In genomic region chr10:93890565-93890964, GRCm38 (mm10) we compare ENCODE assay signal across 8 mouse cellular contexts. TPM values are rescaled to one million over a fixed set of nuclear protein-coding genes. Genes with fewer than 3 reads are reported as not detected.
DNase-seq lines count a peak whose midpoint lies in the region; ATAC-seq and TF ChIP-seq lines count a peak whose summit lies in the region.

No protein-coding gene starts in this region.

- H3K4me3 ChIP-seq in layer of hippocampus, adult 2 months = no peak overlapping the region
- peak overlapping the region; percentile 98; the same call in 1 of the 2 replicates for H3K4me3 ChIP-seq in forebrain, embryonic 14.5 days (ENCODE audit: low read depth, low read length)
- no peak overlapping the region for H3K4me3 ChIP-seq in limb, embryonic 12.5 days (replicated peaks)
- H3K4me3 ChIP-seq in neural tube, embryonic 13.5 days = peak overlapping the region; percentile 98

- peak overlapping the region; percentile 91; the same call in 1 of the 2 replicates for H3K9ac ChIP-seq in forebrain, embryonic 14.5 days (ENCODE audit: low read length)
- H3K9ac ChIP-seq in limb, embryonic 12.5 days (replicated peaks) = peak overlapping the region; percentile 93; the same call in 1 of the 2 replicates
- H3K9ac ChIP-seq in neural tube, embryonic 13.5 days = peak overlapping the region; percentile 98

- no peaks in the 10 kb centered on the region for H3K27me3 ChIP-seq in forebrain, embryonic 14.5 days (replicated peaks; ENCODE audit: control insufficient read depth, insufficient read depth, low read length)
- H3K27me3 ChIP-seq in limb, embryonic 12.5 days = no peaks in the 10 kb centered on the region
- no peaks in the 10 kb centered on the region for H3K27me3 ChIP-seq in neural tube, embryonic 13.5 days

- 0 out of 2 replicates have a peak overlapping the region, but pooled peaks have one; percentile 94 for H3K27ac ChIP-seq in layer of hippocampus, adult 2 months
- H3K27ac ChIP-seq in forebrain, embryonic 14.5 days (ENCODE audit: low read depth, low read length) = no peak overlapping the region
- H3K27ac ChIP-seq in limb, embryonic 12.5 days = no peak overlapping the region
- no peak overlapping the region for H3K27ac ChIP-seq in neural tube, embryonic 13.5 days (replicated peaks)

- no peak for DNase-seq in layer of hippocampus, adult 2 months (ENCODE audit: low spot score in 2 of 2)
- no peak for DNase-seq in layer of hippocampus, postnatal 36 days
- no peak for DNase-seq in forebrain, embryonic 14.5 days (ENCODE audit: low spot score)
- DNase-seq in cerebellum, postnatal 4 days (ENCODE audit: low spot score in 2 of 2) = no peak
- DNase-seq in B cell, adult 2 months = no peak
- no peak for DNase-seq in kidney, postnatal 10 days

- H3K36me3 ChIP-seq in forebrain, embryonic 14.5 days (ENCODE audit: control insufficient read depth, insufficient read depth, low read length) = peaks cover 15% of the 10 kb centered on the region
- peaks cover 15% of the 10 kb centered on the region for H3K36me3 ChIP-seq in limb, embryonic 12.5 days
- peaks cover 14% of the 10 kb centered on the region for H3K36me3 ChIP-seq in neural tube, embryonic 13.5 days

- ATAC-seq in forebrain, embryonic 14.5 days = no peak
- ATAC-seq in limb, embryonic 12.5 days (ENCODE audit: insufficient number of reproducible peaks, insufficient read depth, low FRiP score, low TSS enrichment, low read depth) = no peak
- no peak for ATAC-seq in neural tube, embryonic 13.5 days (ENCODE audit: low read depth)

- no peak for TF ChIP-seq CTCF in layer of hippocampus, adult 2 months (conservative IDR thresholded peaks at IDR 0.05)

- 64% methylated on average over 4 of the region's 4 CpGs for WGBS in forebrain, embryonic 14.5 days
- WGBS in limb, embryonic 12.5 days = 74% methylated on average over 4 of the region's 4 CpGs
- WGBS in neural tube, embryonic 13.5 days = 77% methylated on average over 4 of the region's 4 CpGs

- 0 out of 2 replicates have a peak, but pooled peaks cover 3% of the 10 kb centered on the region for H3K4me1 ChIP-seq in forebrain, embryonic 14.5 days (ENCODE audit: control insufficient read depth, insufficient read depth, low read length)
- H3K4me1 ChIP-seq in limb, embryonic 12.5 days (replicated peaks) = peaks cover 10% of the 10 kb centered on the region
- H3K4me1 ChIP-seq in neural tube, embryonic 13.5 days (replicated peaks) = peaks cover 20% of the 10 kb centered on the region

- H3K9me3 ChIP-seq in forebrain, embryonic 14.5 days (replicated peaks; ENCODE audit: control insufficient read depth, low read length) = no peaks in the 10 kb centered on the region
- no peaks in the 10 kb centered on the region for H3K9me3 ChIP-seq in limb, embryonic 12.5 days
- no peaks in the 10 kb centered on the region for H3K9me3 ChIP-seq in neural tube, embryonic 13.5 days

- H3K4me2 ChIP-seq in forebrain, embryonic 14.5 days (ENCODE audit: low read length) = peak overlapping the region; percentile 91
- H3K4me2 ChIP-seq in limb, embryonic 12.5 days = peak overlapping the region; percentile 90
- H3K4me2 ChIP-seq in neural tube, embryonic 13.5 days = peak overlapping the region; percentile 93

RNA-seq across cellular contexts. Expression of gene Metap2, which starts 6.3 kb away (rescaled TPM):
- 100 to 1,000 TPM; 124 to 136 TPM for total RNA-seq in layer of hippocampus, adult 2 months (2021)
- total RNA-seq in layer of hippocampus, postnatal 36 days (2021) = 100 to 1,000 TPM; 120 to 127 TPM
- 157 and 162 TPM in 2 replicates for polyA plus RNA-seq in forebrain, embryonic 14.5 days (2014; fragmentation: Nextera tagmentation; extraction: Ambion mirVana)
- polyA plus RNA-seq in limb, embryonic 12.5 days (2016; fragmentation: Nextera tagmentation; extraction: Ambion mirVana) = 207 TPM in 2 replicates
- 171 and 175 TPM in 2 replicates for polyA plus RNA-seq in neural tube, embryonic 13.5 days (2015; fragmentation: Nextera tagmentation; extraction: Ambion mirVana)

RNA-seq across cellular contexts. Expression of gene Usp44, which starts 59.2 kb away (rescaled TPM):
- total RNA-seq in layer of hippocampus, adult 2 months (2021) = not detected
- total RNA-seq in layer of hippocampus, postnatal 36 days (2021) = not detected
- polyA plus RNA-seq in forebrain, embryonic 14.5 days (2014; fragmentation: Nextera tagmentation; extraction: Ambion mirVana) = 1.1 TPM in 2 replicates
- polyA plus RNA-seq in limb, embryonic 12.5 days (2016; fragmentation: Nextera tagmentation; extraction: Ambion mirVana) = 1.4 TPM in 2 replicates
- 0.28 and 0.54 TPM in 2 replicates for polyA plus RNA-seq in neural tube, embryonic 13.5 days (2015; fragmentation: Nextera tagmentation; extraction: Ambion mirVana)

Comparison
In these comparisons a context has a peak if more than half of its experiments do, and no peak if none do; other contexts are left out.
1. H3K4me3 ChIP-seq: peak in forebrain, embryonic 14.5 days (single experiment) and neural tube, embryonic 13.5 days (single experiment); none in layer of hippocampus, adult 2 months (single experiment) and limb, embryonic 12.5 days (single experiment).
2. Peak in every context shown above with its lines, with median percentiles within 50 percentile points of each other: H3K4me2 ChIP-seq and H3K9ac ChIP-seq.